Mouse (Mus musculus): ENCODE data around the gene Ldlrad3. TPM values are rescaled to one million over a fixed set of nuclear protein-coding genes. Genes with fewer than 3 reads are reported as not detected.
A peak's percentile ranks its signal among the peaks of the same experiment; 100 is the strongest.

Ldlrad3 gene
- polyA plus RNA-seq, 1 experiment from 2014 or later, result 55.8 TPM

DNA sequence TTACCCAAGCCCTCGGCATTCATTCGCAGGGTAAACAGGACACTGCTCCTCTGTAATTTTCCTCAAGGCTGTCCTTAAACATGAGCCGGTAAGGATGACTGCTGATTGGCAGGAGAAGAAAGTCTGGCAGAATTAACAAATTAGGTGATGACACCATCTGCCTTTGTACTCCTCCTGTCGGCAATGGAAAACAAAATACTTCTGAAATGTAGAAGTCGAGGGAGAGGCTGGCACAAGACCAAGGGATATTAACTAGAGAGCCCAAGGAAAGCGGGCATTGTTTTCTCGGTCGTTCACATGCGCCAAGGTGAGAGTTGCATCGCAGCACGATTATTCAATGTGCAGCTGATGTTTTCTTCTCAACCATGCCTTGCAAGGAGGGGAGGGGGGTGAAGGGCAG lies 91.4 kb downstream of the Ldlrad3 start:
- DNase-seq (ENCODE audit: low spot score), result no peak
- peaks cover 29% of the 10 kb centered on the region for H3K4me1 ChIP-seq
- no peaks in the 10 kb centered on the region for H3K27me3 ChIP-seq (ENCODE audit: low read depth, poor library complexity, severe bottlenecking)
- H3K9me3 ChIP-seq (replicated peaks), result no peaks in the 10 kb centered on the region
- no peak overlapping the region for H3K4me3 ChIP-seq
- peaks cover 39% of the 10 kb centered on the region for H3K36me3 ChIP-seq
- H3K27ac ChIP-seq (replicated peaks), result no peak overlapping the region
- 75% methylated on average over 11 of the region's 11 CpGs for WGBS

DNA sequence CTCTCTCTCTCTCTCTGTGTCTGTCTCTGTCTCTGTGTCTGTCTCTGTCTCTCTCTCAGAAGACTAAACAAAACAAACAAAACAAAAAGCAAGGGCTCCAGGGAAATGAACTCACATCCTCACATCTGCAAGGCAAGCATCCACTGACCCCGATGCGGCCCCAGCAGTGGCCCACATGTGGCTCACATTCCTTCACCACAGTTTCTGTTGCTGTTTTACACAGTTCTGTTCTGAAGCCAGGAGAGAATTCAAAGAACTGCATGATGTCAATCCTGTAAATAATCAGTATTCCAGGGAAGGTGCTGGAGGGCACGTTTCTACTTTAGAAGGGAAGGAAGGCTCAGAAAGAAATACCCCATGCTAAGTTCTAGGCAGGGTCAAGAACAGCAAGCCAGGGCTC lies 91.9 kb downstream of the Ldlrad3 start:
- Histone ChIP-seq H3K4me3 (no peak overlapping the region), H3K27me3 (ENCODE audit: low read depth, poor library complexity, severe bottlenecking) (no peaks in the 10 kb centered on the region), H3K36me3 (peaks cover 40% of the 10 kb centered on the region), H3K27ac (replicated peaks) (no peak overlapping the region), H3K9me3 (replicated peaks) (no peaks in the 10 kb centered on the region), H3K4me1 (peaks cover 29% of the 10 kb centered on the region)
- DNase-seq (ENCODE audit: low spot score), result no peak
- 67% methylated on average over 3 of the region's 3 CpGs for WGBS

DNA sequence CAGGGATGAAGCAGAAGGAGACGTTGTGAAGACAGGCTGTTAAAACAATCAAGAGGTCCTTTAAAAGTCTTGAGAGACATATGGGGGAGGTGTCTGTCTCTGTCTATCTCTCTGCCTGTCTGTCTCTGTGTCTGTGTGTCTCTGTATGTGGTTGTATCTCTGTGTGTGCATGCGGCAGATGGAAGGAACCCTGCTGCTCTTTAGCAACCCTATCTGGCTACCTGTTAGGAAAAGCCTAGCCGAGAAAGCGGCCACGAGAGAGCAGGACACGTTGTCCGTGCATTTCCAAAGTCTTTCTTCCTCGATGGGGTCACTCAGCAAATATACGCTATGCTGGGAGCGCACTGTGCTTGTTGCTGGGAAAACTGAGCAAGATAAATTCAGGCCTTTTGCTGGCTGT lies 93.6 kb downstream of the Ldlrad3 start:
- no peak overlapping the region for H3K27ac ChIP-seq (replicated peaks)

DNA sequence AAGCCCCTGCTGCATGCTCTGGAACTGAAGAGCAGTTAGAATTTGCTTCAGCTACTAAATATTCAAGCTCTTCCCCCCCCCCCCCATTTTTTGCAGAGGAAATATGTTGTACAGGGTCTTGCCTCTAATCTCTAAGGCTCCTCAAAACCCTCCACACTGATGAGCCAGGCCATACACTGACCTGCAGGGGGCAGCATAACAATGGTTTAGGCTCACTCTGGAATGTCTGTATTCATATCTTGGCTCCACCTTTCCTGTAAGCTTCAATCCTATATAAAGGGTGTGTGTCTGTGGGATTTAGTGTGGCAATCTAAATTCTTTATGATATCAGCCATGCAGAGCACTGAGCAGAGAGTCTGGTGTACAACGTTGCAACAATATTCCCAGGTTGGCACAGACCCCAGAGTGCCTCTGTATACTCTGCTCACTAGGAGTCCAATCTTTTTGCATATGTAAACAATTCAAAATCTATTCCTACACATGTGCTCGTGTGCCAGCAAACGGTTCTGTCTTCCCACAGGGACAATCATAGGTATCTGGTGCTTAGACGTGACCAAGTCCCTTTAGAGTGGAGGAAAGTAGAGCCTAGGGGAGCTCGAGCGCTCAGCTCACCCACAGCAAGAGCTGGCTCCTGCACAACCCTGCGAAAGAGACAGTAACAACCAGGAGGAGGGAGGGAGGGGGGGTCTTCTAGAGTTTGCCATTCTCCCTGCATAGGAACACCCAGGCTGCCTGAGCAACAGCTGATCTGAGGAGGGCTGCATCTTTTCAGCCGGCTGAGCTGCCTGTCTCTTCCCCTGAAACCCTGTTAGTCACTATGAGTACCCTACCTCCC lies 94.5 kb downstream of the Ldlrad3 start:
- no peaks in the 10 kb centered on the region for H3K9me3 ChIP-seq (replicated peaks)
- 0 out of 2 replicates have a peak overlapping the region, but pooled peaks have one; percentile 5 for H3K27ac ChIP-seq (replicated peaks)
- peak; percentile 57 for DNase-seq (ENCODE audit: low spot score)
- peaks cover 43% of the 10 kb centered on the region for H3K36me3 ChIP-seq
- no peak overlapping the region for H3K4me3 ChIP-seq
- peaks cover 21% of the 10 kb centered on the region for H3K4me1 ChIP-seq
- no peaks in the 10 kb centered on the region for H3K27me3 ChIP-seq (ENCODE audit: low read depth, poor library complexity, severe bottlenecking)
- 58% methylated on average over 8 of the region's 8 CpGs for WGBS

More for the DNA sequence above, 93.6 kb downstream of the Ldlrad3 start:
- Histone ChIP-seq H3K36me3 (peaks cover 42% of the 10 kb centered on the region), H3K4me3 (no peak overlapping the region), H3K27me3 (ENCODE audit: low read depth, poor library complexity, severe bottlenecking) (no peaks in the 10 kb centered on the region), H3K9me3 (replicated peaks) (no peaks in the 10 kb centered on the region), H3K4me1 (peaks cover 23% of the 10 kb centered on the region)
- no peak for DNase-seq (ENCODE audit: low spot score)
- 84% methylated on average over 10 of the region's 10 CpGs for WGBS

DNA sequence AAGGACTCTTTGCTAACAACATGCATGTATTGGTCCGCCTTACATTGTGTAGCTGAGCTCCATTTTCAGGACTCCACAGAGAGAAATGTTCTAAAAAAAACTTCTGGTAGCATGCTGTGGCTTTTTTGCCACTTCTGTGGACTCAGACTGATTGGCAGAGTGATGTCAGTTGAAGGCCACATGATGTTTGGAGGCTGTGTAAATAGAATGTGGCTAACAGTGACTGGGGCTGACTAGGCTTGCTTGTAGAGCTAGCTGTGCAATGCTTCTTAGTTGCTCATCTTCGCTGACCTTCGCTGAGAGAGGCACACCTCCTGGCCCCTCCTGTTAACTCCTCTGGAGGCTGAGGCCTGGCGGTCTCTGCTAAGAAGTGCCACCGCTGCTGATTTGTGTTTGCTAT lies 98.4 kb downstream of the Ldlrad3 start:
- Histone ChIP-seq H3K4me3 (no peak overlapping the region), H3K36me3 (peaks cover 25% of the 10 kb centered on the region), H3K27me3 (ENCODE audit: low read depth, poor library complexity, severe bottlenecking) (no peaks in the 10 kb centered on the region), H3K9me3 (replicated peaks) (peaks cover 7% of the 10 kb centered on the region), H3K27ac (replicated peaks) (no peak overlapping the region), H3K4me1 (peaks cover 13% of the 10 kb centered on the region)
- 87% methylated on average over 5 of the region's 5 CpGs for WGBS
- DNase-seq (ENCODE audit: low spot score), result no peak

DNA sequence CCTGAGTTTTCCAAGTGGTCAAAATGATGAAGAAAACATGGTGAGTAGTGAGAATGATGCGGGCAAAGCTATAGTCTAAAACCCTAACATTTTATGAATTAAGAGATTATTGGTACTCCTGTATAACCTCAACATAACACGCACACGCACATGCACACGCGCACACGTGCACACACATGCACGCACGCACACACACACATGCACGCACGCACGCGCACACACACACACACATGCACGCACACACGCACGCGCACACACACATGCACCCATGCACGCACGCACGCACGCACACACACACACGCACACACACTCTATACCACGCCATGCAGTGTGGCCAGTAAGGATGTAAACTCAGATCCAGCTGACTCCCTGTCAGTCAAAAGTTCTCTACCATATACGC lies 99.6 kb downstream of the Ldlrad3 start:
- H3K4me1 ChIP-seq, result peaks cover 2% of the 10 kb centered on the region; the same call in 1 of the 2 replicates
- peaks cover 31% of the 10 kb centered on the region for H3K36me3 ChIP-seq
- peaks cover 7% of the 10 kb centered on the region for H3K9me3 ChIP-seq (replicated peaks)
- H3K4me3 ChIP-seq, result no peak overlapping the region
- DNase-seq (ENCODE audit: low spot score), result no peak
- no peaks in the 10 kb centered on the region for H3K27me3 ChIP-seq (ENCODE audit: low read depth, poor library complexity, severe bottlenecking)
- no peak overlapping the region for H3K27ac ChIP-seq (replicated peaks)
- WGBS, result 97% methylated on average over 23 of the region's 23 CpGs

DNA sequence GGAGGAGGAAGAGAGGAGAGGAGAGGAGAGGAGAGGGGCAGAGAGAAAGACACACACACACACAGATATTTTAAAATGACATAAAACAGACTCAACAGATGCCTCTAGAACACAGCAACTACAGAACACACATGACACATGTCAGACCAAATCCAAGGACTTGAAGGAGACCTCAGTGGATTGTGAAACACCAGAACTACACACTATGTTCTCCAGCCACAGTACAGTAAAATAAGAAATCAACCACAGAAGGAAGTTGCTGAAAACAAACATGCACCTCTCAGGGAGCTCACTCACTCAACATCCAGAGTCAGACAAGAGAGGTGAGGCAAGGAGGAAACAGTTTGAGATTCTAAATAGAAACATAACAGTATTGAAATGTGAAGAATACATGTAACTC lies 103.4 kb downstream of the Ldlrad3 start:
- peaks cover 7% of the 10 kb centered on the region for H3K9me3 ChIP-seq (replicated peaks)
- H3K4me3 ChIP-seq, result no peak overlapping the region
- no peak overlapping the region for H3K27ac ChIP-seq (replicated peaks)
- no peak for DNase-seq (ENCODE audit: low spot score)
- H3K36me3 ChIP-seq, result peaks cover 28% of the 10 kb centered on the region
- no peaks in the 10 kb centered on the region for H3K4me1 ChIP-seq
- H3K27me3 ChIP-seq (ENCODE audit: low read depth, poor library complexity, severe bottlenecking), result no peaks in the 10 kb centered on the region

DNA sequence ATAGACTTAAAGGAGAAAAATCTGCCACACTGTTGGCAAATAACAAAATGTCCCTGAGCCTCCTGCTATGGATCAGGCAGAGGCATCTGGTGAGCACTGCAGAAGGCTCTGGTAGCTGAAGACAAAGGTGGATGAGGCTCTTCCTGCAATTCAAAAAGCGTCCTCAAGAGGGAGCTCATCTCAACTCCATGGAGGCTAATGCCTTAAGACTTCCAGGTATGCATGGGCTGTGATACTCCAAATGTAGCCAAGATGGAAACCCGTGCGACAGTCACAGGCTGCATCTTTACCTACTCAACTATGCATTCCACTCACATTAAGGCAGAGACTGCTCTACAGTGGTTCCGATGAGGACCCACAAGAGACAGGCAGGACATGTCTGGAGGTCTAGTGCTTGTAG lies 108.6 kb downstream of the Ldlrad3 start:
- Histone ChIP-seq H3K27me3 (ENCODE audit: low read depth, poor library complexity, severe bottlenecking) (no peaks in the 10 kb centered on the region), H3K9me3 (replicated peaks) (no peaks in the 10 kb centered on the region; the same call in 1 of the 2 replicates), H3K27ac (replicated peaks) (no peak overlapping the region), H3K36me3 (peaks cover 39% of the 10 kb centered on the region), H3K4me3 (no peak overlapping the region), H3K4me1 (no peaks in the 10 kb centered on the region; the same call in 1 of the 2 replicates)
- DNase-seq (ENCODE audit: low spot score), result peak; percentile 60
- 54% methylated on average over 4 of the region's 4 CpGs for WGBS

DNA sequence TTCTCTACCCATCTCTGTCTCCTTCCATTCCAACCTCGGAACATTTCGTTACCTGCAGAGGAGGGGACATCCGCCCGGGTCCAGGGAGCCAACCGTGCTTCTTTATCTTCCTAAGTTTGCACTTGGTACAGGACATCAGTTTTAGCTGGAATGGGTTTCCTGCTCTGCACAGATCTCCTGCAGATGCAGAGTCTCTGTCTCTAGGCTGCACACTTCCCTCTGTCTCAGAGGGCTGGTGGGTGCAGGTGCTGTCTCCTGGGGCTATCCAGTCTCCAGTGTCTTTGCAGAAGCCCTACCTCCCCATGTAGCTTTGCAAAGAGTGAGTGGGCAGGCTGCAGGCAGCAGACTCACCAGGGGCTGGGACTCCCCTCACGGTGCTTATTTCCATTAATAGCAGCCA lies 109.9 kb downstream of the Ldlrad3 start:
- WGBS, result 95% methylated on average over 6 of the region's 6 CpGs
- Histone ChIP-seq H3K4me1 (no peaks in the 10 kb centered on the region; the same call in 1 of the 2 replicates), H3K9me3 (replicated peaks) (no peaks in the 10 kb centered on the region), H3K4me3 (no peak overlapping the region), H3K27ac (replicated peaks) (no peak overlapping the region), H3K36me3 (peaks cover 34% of the 10 kb centered on the region), H3K27me3 (ENCODE audit: low read depth, poor library complexity, severe bottlenecking) (no peaks in the 10 kb centered on the region)
- DNase-seq (ENCODE audit: low spot score), result no peak

DNA sequence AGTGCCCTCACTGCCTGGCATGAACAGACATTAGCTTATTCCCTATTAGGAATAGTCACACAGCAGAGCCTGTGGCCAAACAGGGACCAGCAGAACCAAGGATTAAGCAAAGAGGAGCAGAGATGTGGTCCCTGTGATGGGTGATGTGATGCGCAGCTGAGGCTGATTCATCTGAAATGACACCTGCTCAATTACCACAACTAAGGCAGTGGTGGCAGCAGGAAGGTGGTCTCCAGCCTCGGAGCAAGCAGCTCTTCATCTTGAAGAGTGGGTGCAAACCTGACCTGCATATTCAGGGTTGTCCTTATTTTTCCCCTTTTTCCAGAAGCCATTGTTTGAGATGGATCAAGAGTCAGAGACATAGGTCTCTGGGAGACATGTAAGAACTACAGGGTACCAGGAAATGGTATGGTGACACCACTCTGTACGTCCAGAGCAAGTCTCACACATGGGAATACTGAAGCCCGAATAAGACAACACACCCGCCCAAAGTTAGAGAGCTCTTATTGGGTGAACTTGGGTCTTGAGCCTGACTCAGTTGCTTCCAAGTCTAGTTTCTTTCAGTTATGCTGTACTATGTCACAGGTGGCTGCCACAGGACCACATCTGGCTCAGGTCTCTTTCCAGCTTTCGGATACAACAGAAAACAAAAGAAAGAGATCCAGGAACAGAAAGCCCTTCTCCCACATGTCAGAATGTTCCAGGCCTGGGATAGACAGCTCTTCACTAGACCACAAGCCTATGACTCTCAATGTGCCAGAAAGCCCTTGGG lies 112.7 kb downstream of the Ldlrad3 start:
- peaks cover 42% of the 10 kb centered on the region for H3K36me3 ChIP-seq
- no peaks in the 10 kb centered on the region; the same call in 1 of the 2 replicates for H3K4me1 ChIP-seq
- no peaks in the 10 kb centered on the region for H3K9me3 ChIP-seq (replicated peaks)
- H3K27me3 ChIP-seq (ENCODE audit: low read depth, poor library complexity, severe bottlenecking), result no peaks in the 10 kb centered on the region
- no peak overlapping the region for H3K4me3 ChIP-seq
- DNase-seq (ENCODE audit: low spot score), result no peak
- no peak overlapping the region for H3K27ac ChIP-seq (replicated peaks)
- 91% methylated on average over 6 of the region's 6 CpGs for WGBS

DNA sequence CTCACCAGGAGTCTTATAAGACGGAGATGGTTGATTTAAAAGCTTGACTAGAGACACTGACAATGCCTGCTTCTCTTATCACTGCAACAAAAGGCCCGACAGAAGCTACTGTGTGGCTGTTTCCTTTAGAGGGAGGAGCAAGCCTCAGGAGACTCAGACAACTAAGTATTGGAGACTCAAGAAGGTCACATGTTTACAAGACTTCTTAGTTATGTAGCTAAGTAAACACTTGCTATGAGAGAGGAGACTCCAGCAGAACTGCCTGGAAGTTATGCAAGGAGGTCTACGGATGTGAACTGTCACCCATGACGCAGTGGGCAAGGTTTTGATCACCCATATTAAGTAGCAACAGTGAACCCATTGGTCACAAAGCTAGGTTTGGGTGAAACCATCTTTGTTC lies 113.3 kb downstream of the Ldlrad3 start:
- DNase-seq (ENCODE audit: low spot score), result no peak
- H3K4me1 ChIP-seq, result no peaks in the 10 kb centered on the region; the same call in 1 of the 2 replicates
- H3K9me3 ChIP-seq (replicated peaks), result no peaks in the 10 kb centered on the region
- WGBS, result 77% methylated on average over 4 of the region's 4 CpGs
- H3K36me3 ChIP-seq, result peaks cover 44% of the 10 kb centered on the region
- no peak overlapping the region for H3K27ac ChIP-seq (replicated peaks)
- no peaks in the 10 kb centered on the region for H3K27me3 ChIP-seq (ENCODE audit: low read depth, poor library complexity, severe bottlenecking)
- H3K4me3 ChIP-seq, result no peak overlapping the region

DNA sequence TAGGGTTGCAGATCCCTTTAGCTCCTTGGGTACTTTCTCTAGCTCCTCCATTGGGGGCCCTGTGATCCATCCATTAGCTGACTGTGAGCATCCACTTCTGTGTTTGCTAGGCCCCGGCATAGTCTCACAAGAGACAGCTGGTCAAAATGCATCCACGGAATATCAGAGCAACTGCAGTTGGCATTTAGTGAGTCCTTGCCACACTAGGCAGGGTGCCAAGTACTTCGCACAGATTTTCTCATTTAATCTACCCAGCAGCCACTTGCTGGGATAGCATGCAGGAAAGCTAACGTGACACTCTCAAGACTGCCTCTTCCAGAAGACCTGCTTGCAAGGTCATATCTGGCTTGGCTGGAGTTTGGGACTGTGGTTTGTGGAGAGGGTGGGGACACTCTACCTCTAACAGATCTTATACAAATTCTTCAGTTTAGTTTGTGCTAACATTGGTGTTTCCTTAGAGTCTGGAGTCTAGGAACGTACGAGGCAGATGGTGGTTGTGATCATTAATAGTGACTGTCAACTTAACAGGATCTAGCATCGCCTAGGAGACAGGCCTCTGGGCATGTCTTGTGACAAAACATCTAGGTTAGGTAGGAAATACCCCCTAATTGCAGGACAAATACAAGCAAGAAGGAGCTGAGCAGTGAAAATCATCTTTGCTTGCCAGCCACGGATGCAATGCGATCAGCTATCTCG lies 115.0 kb downstream of the Ldlrad3 start:
- Histone ChIP-seq H3K27me3 (ENCODE audit: low read depth, poor library complexity, severe bottlenecking) (no peaks in the 10 kb centered on the region), H3K9me3 (replicated peaks) (no peaks in the 10 kb centered on the region), H3K27ac (replicated peaks) (no peak overlapping the region), H3K4me1 (no peaks in the 10 kb centered on the region; the same call in 1 of the 2 replicates), H3K36me3 (peaks cover 53% of the 10 kb centered on the region), H3K4me3 (no peak overlapping the region)
- 92% methylated on average over 10 of the region's 10 CpGs for WGBS
- DNase-seq (ENCODE audit: low spot score), result no peak

Data from midbrain, embryonic 10.5 days (tissue).